Mouse (Mus musculus): Measurements from ENCODE around the gene Heyl. TPM values are rescaled to one million over a fixed set of nuclear protein-coding genes. Genes with fewer than 3 reads are reported as not detected.
"Not testable (repeated sequence)": the region's sequence is repeated elsewhere in the genome, so short reads cannot be mapped to it uniquely, and the experiment has no call there.

Gene Heyl
- total and polyA plus RNA-seq, 2 experiments from 2014 or later: 3.5 to 5.1 TPM

- H3K4me3 ChIP-seq (ENCODE audit: low read length): no peak overlapping the region
- no peaks in the 10 kb centered on the region for H3K4me1 ChIP-seq (ENCODE audit: insufficient read depth, low read length)
- no peak for TF ChIP-seq CTCF (IDR thresholded peaks at IDR 0.05; ENCODE audit: low read depth)
- no peak overlapping the region for H3K4me2 ChIP-seq (ENCODE audit: low read depth, low read length)
- DNase-seq (ENCODE audit: low spot score) (no peak), ATAC-seq (no peak)
- no peak overlapping the region for H3K9ac ChIP-seq (replicated peaks; ENCODE audit: low read length)
- H3K9me3 ChIP-seq (ENCODE audit: low read length): no peaks in the 10 kb centered on the region
- peaks cover 72% of the 10 kb centered on the region for H3K36me3 ChIP-seq (ENCODE audit: insufficient read depth, low read length)
- 87% methylated on average over 3 of the region's 3 CpGs for WGBS
- H3K27ac ChIP-seq: no peak overlapping the region
- H3K27me3 ChIP-seq (ENCODE audit: insufficient read depth, low read length): no peaks in the 10 kb centered on the region
These were observed 59.0 kb downstream of the Heyl start for GRCm38 (mm10) chr4:123292390-123292789.

- no peaks in the 10 kb centered on the region for H3K4me1 ChIP-seq (ENCODE audit: insufficient read depth, low read length)
- H3K27ac ChIP-seq: no peak overlapping the region
- no peaks in the 10 kb centered on the region for H3K27me3 ChIP-seq (ENCODE audit: insufficient read depth, low read length)
- WGBS: 91% methylated on average over 7 of the region's 7 CpGs
- DNase-seq (ENCODE audit: low spot score) (no peak), ATAC-seq (no peak)
- H3K4me3 ChIP-seq (ENCODE audit: low read length): no peak overlapping the region
- no peak overlapping the region for H3K9ac ChIP-seq (replicated peaks; ENCODE audit: low read length)
- peaks cover 78% of the 10 kb centered on the region for H3K36me3 ChIP-seq (ENCODE audit: insufficient read depth, low read length)
- TF ChIP-seq CTCF (IDR thresholded peaks at IDR 0.05; ENCODE audit: low read depth): no peak
- H3K4me2 ChIP-seq (ENCODE audit: low read depth, low read length): no peak overlapping the region
- H3K9me3 ChIP-seq (ENCODE audit: low read length): no peaks in the 10 kb centered on the region
These were observed 59.6 kb downstream of the Heyl start for GRCm38 (mm10) chr4:123292989-123293388.

GRCm38 (mm10) chr4:123293661-123294443 is 60.5 kb downstream of the Heyl start:
- TF ChIP-seq CTCF (IDR thresholded peaks at IDR 0.05; ENCODE audit: low read depth): 0 out of 2 replicates have a peak, but pooled peaks have one; percentile 1
- Histone ChIP-seq H3K36me3 (ENCODE audit: insufficient read depth, low read length) (peaks cover 74% of the 10 kb centered on the region), H3K27me3 (ENCODE audit: insufficient read depth, low read length) (no peaks in the 10 kb centered on the region), H3K4me1 (ENCODE audit: insufficient read depth, low read length) (no peaks in the 10 kb centered on the region), H3K4me3 (ENCODE audit: low read length) (no peak overlapping the region), H3K27ac (no peak overlapping the region), H3K9ac (replicated peaks; ENCODE audit: low read length) (no peak overlapping the region), H3K9me3 (ENCODE audit: low read length) (no peaks in the 10 kb centered on the region), H3K4me2 (ENCODE audit: low read depth, low read length) (no peak overlapping the region)
- DNase-seq (ENCODE audit: low spot score) (no peak), ATAC-seq (no peak)
- 85% methylated on average over 7 of the region's 7 CpGs for WGBS

- not testable (repeated sequence) for DNase-seq (ENCODE audit: low spot score)
These were observed 61.7 kb downstream of the Heyl start for GRCm38 (mm10) chr4:123295026-123295425.

GRCm38 (mm10) chr4:123295516-123296147 is 62.3 kb downstream of the Heyl start:
- Histone ChIP-seq H3K27ac (no peak overlapping the region), H3K9ac (replicated peaks; ENCODE audit: low read length) (no peak overlapping the region), H3K4me3 (ENCODE audit: low read length) (no peak overlapping the region), H3K36me3 (ENCODE audit: insufficient read depth, low read length) (peaks cover 66% of the 10 kb centered on the region), H3K9me3 (ENCODE audit: low read length) (no peaks in the 10 kb centered on the region), H3K27me3 (ENCODE audit: insufficient read depth, low read length) (no peaks in the 10 kb centered on the region), H3K4me2 (ENCODE audit: low read depth, low read length) (no peak overlapping the region), H3K4me1 (ENCODE audit: insufficient read depth, low read length) (no peaks in the 10 kb centered on the region)
- 91% methylated on average over 21 of the region's 21 CpGs for whole genome bisulfite sequencing
- DNase-seq (ENCODE audit: low spot score) (no peak), ATAC-seq (no peak)
- TF ChIP-seq CTCF (IDR thresholded peaks at IDR 0.05; ENCODE audit: low read depth): no peak

More at GRCm38 (mm10) chr4:123295026-123295425, 61.7 kb downstream of the Heyl start:
- not testable (repeated sequence) for H3K27ac ChIP-seq; H3K9me3 ChIP-seq (ENCODE audit: low read length); H3K4me3 ChIP-seq (ENCODE audit: low read length); ATAC-seq; H3K27me3 ChIP-seq (ENCODE audit: insufficient read depth, low read length); H3K9ac ChIP-seq (replicated peaks; ENCODE audit: low read length); H3K4me1 ChIP-seq (ENCODE audit: insufficient read depth, low read length); H3K4me2 ChIP-seq (ENCODE audit: low read depth, low read length)
- peaks cover 69% of the 10 kb centered on the region for H3K36me3 ChIP-seq (ENCODE audit: insufficient read depth, low read length)
- WGBS: 79% methylated on average over 15 of the region's 15 CpGs

GRCm38 (mm10) chr4:123296148-123296534 is 62.8 kb downstream of the Heyl start:
- Histone ChIP-seq H3K36me3 (ENCODE audit: insufficient read depth, low read length) (peaks cover 61% of the 10 kb centered on the region), H3K4me3 (ENCODE audit: low read length) (no peak overlapping the region), H3K27me3 (ENCODE audit: insufficient read depth, low read length) (no peaks in the 10 kb centered on the region), H3K9ac (replicated peaks; ENCODE audit: low read length) (no peak overlapping the region), H3K27ac (no peak overlapping the region), H3K4me1 (ENCODE audit: insufficient read depth, low read length) (no peaks in the 10 kb centered on the region), H3K9me3 (ENCODE audit: low read length) (no peaks in the 10 kb centered on the region), H3K4me2 (ENCODE audit: low read depth, low read length) (no peak overlapping the region)
- TF ChIP-seq CTCF (IDR thresholded peaks at IDR 0.05; ENCODE audit: low read depth): no peak
- ATAC-seq: no peak
- 83% methylated on average over 5 of the region's 5 CpGs for WGBS
- no peak for DNase-seq (ENCODE audit: low spot score)
